Mouse (Mus musculus): Measurements from ENCODE around the gene Immp2l.

The Immp2l gene

GRCm38 (mm10) chr12:41322018-41322417 lies 298.1 kb downstream of the Immp2l start:
- no peak for DNase-seq

GRCm38 (mm10) chr12:41324418-41324817 lies 300.5 kb downstream of the Immp2l start:
- DNase-seq = no peak

GRCm38 (mm10) chr12:41325756-41326155 lies 301.9 kb downstream of the Immp2l start:
- DNase-seq = no peak

GRCm38 (mm10) chr12:41330988-41331671 lies 307.2 kb downstream of the Immp2l start:
- DNase-seq = no peak

GRCm38 (mm10) chr12:41345621-41346020 lies 321.7 kb downstream of the Immp2l start:
- no peak for DNase-seq

- no peak for DNase-seq
These were observed 323.6 kb downstream of the Immp2l start for GRCm38 (mm10) chr12:41347494-41347893.

- DNase-seq = no peak
These were observed 325.5 kb downstream of the Immp2l start for GRCm38 (mm10) chr12:41349386-41349785.

GRCm38 (mm10) chr12:41349814-41350213 lies 325.9 kb downstream of the Immp2l start:
- DNase-seq = no peak

- DNase-seq = no peak
These were observed 327.4 kb downstream of the Immp2l start for GRCm38 (mm10) chr12:41351275-41351674.

- DNase-seq = no peak
These were observed 331.0 kb downstream of the Immp2l start for GRCm38 (mm10) chr12:41354857-41355256.

- no peak for DNase-seq
These were observed 332.1 kb downstream of the Immp2l start for GRCm38 (mm10) chr12:41356040-41356439.

GRCm38 (mm10) chr12:41386685-41387084 lies 362.8 kb downstream of the Immp2l start:
- no peak for DNase-seq

GRCm38 (mm10) chr12:41394231-41394630 lies 370.3 kb downstream of the Immp2l start:
- DNase-seq = no peak

- DNase-seq = no peak
These were observed 377.2 kb downstream of the Immp2l start for GRCm38 (mm10) chr12:41401136-41401535.

- DNase-seq = no peak
These were observed 378.0 kb downstream of the Immp2l start for GRCm38 (mm10) chr12:41401923-41402322.

GRCm38 (mm10) chr12:41409431-41409830 lies 385.5 kb downstream of the Immp2l start:
- no peak for DNase-seq

- no peak for DNase-seq
These were observed 392.7 kb downstream of the Immp2l start for GRCm38 (mm10) chr12:41416635-41417034.

GRCm38 (mm10) chr12:41417099-41417498 lies 393.2 kb downstream of the Immp2l start:
- no peak for DNase-seq

GRCm38 (mm10) chr12:41417961-41418360 lies 394.1 kb downstream of the Immp2l start:
- no peak for DNase-seq

GRCm38 (mm10) chr12:41425101-41425679 lies 401.3 kb downstream of the Immp2l start:
- DNase-seq = no peak

GRCm38 (mm10) chr12:41427464-41427863 lies 403.6 kb downstream of the Immp2l start:
- no peak for DNase-seq

GRCm38 (mm10) chr12:41428806-41429205 lies 404.9 kb downstream of the Immp2l start:
- no peak for DNase-seq

GRCm38 (mm10) chr12:41436206-41436985 lies 412.5 kb downstream of the Immp2l start:
- no peak for DNase-seq

GRCm38 (mm10) chr12:41438446-41438845 lies 414.6 kb downstream of the Immp2l start:
- DNase-seq = no peak
